Mouse (Mus musculus) embryonic facial prominence, embryonic 12.5 days (tissue): ENCODE data around the gene Pnma3. TPM values are rescaled to one million over a fixed set of nuclear protein-coding genes. Genes with fewer than 3 reads are reported as not detected.
A peak's percentile ranks its signal among the peaks of the same experiment; 100 is the strongest.
"Not testable (repeated sequence)": the region's sequence is repeated elsewhere in the genome, so short reads cannot be mapped to it uniquely, and the experiment has no call there.

ENCODE experiments used
- ATAC-seq: fragments of 200-750 bp; cut with Nextera tagmentation; 2 replicates; pipeline ENCODE4 v1.8.0; 2017; ENCODE audit not compliant: insufficient number of reproducible peaks, insufficient read depth, low FRiP score, low TSS enrichment
- H3K27ac ChIP-seq: fragments of 300-500 bp; sonication (generic); 2 replicates; pipeline ENCODE4 v1.5.1; 2016; ENCODE audit warnings: mild to moderate bottlenecking
- H3K27me3 ChIP-seq: fragments of 300-500 bp; sonication (generic); 2 replicates; pipeline ENCODE4 v1.6.1; 2016; ENCODE audit warnings: mild to moderate bottlenecking, moderate library complexity
- H3K36me3 ChIP-seq: fragments of 300-500 bp; sonication (generic); 2 replicates; pipeline ENCODE4 v1.6.1; 2016; ENCODE audit warnings: mild to moderate bottlenecking
- H3K4me1 ChIP-seq: fragments of 300-500 bp; sonication (generic); 2 replicates; pipeline ENCODE4 v1.6.1; 2016
- H3K4me2 ChIP-seq: fragments of 300-500 bp; sonication (generic); replicated peaks from 2 replicates; pipeline ENCODE4 v1.6.1; 2016; ENCODE audit warnings: mild to moderate bottlenecking, moderate library complexity
- H3K4me3 ChIP-seq: fragments of 300-500 bp; sonication (generic); 2 replicates; pipeline ENCODE4 v1.5.1; 2016; ENCODE audit warnings: mild to moderate bottlenecking
- H3K9ac ChIP-seq: fragments of 300-500 bp; sonication (generic); 2 replicates; pipeline ENCODE4 v1.6.1; 2016; ENCODE audit warnings: mild to moderate bottlenecking, moderate library complexity
- H3K9me3 ChIP-seq: fragments of 300-500 bp; sonication (generic); 2 replicates; pipeline ENCODE4 v1.6.1; 2016; ENCODE audit warnings: mild to moderate bottlenecking, moderate library complexity
- WGBS: fragments of 180-500 bp; shearing (Covaris S2); methylation state at CpG from one replicate; pipeline ENCODE4 v1.1.7; 2016; 5-methylcytosine and 5-hydroxymethylcytosine counted together
- polyA plus RNA-seq: library from polyadenylated mRNA; unstranded; fragments of >200 nt; fragmentation: Nextera tagmentation; extraction: Ambion mirVana; gene quantifications from 2 replicates; pipeline ENCODE4 v1.2.1, GENCODE M21; 2016

The Pnma3 gene
- 0.10 and 0.35 TPM in 2 replicates for polyA plus RNA-seq

DNA sequence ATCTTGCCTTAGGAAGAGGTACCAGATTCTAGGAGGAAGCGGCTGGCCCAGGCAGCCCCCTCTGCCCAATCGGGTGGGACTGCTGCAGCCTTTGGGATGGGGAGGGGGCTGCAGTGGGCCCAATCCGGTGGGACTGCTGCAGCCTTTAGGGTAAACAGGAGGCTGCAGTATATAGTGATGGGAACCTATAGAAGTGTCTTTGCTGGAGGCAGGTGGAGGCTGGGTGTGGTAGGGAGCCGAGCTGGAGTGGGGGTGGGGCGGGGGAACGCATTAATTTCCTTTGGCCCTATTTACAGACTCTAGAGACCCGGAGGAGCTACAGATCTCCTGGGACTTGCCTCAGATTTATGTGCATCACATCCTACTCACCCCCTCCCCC, at the start of gene Pnma3:
Pnma3 (plus strand) TSS at position 373 of the 379 bp plus-strand sequence.
- no peaks in the 10 kb centered on the region for H3K9me3 ChIP-seq
- peak within 1 kb of the TSS; percentile 23 for H3K4me3 ChIP-seq

DNA sequence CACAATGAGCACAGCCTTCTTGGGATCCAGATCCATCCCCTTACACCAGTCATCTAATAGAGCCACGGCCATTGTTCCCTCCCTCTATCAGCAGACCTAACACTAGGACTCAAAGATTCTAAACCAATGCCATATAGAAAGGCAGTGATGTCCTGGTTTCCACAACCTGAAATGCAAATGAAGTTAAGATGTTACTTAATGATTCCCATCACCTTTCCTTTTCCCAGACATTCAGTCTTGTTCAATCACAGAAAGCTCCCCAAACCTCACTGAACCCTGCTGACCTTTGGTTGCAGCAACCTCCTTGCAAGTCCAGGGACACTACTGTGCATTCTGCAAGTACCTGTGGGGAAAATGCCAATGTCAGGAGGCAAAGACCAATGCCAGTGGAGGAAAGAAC, 27.6 kb upstream of the Pnma3 start, which contains the start of gene Pnma5:
Pnma5 (minus strand) TSS at position 101 of the 400 bp plus-strand sequence.
- Histone ChIP-seq H3K4me1 (no peaks in the 10 kb centered on the region), H3K27ac (no peak within 1 kb of the TSS), H3K36me3 (no peaks in the 10 kb centered on the region), H3K4me3 (no peak within 1 kb of the TSS), H3K4me2 (no peak within 1 kb of the TSS), H3K27me3 (0 out of 2 replicates have a peak, but pooled peaks cover 5% of the 10 kb centered on the region), H3K9me3 (no peaks in the 10 kb centered on the region), H3K9ac (no peak within 1 kb of the TSS)
- 79% methylated on average over 1 of the region's 1 CpGs for WGBS
- ATAC-seq = no peak

More for the DNA sequence above, at the start of gene Pnma3:
- Histone ChIP-seq H3K4me2 (peak within 1 kb of the TSS; percentile 47), H3K4me1 (no peaks in the 10 kb centered on the region), H3K9ac (peak within 1 kb of the TSS; percentile 4; the same call in 1 of the 2 replicates), H3K27ac (no peak within 1 kb of the TSS), H3K36me3 (no peaks in the 10 kb centered on the region), H3K27me3 (0 out of 2 replicates have a peak, but pooled peaks cover 8% of the 10 kb centered on the region)
- WGBS = 23% methylated on average over 7 of the region's 7 CpGs
- ATAC-seq = no peak

DNA sequence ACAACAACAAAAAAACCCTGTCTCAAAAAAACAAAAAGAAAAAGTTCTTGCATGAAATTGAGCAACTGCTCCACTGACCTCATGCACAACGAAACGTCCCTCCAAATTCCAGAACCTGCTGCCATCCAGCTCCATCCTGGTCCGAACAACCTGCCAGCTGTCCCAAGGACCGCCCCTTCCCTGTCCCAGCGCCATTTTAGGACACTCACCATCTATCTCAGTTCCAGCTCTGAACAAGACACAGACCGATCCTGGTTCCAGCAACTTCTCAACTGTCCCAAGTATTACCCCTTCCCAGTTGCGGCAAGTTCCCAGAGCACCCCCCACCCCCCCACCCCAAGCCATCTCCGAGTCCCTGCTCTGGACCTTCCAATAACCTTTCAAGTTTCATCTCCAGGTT, 25.8 kb upstream of the Pnma3 start:
- no peaks in the 10 kb centered on the region for H3K9me3 ChIP-seq
- WGBS = 82% methylated on average over 8 of the region's 8 CpGs
- H3K27me3 ChIP-seq = 0 out of 2 replicates have a peak, but pooled peaks cover 5% of the 10 kb centered on the region
- H3K36me3 ChIP-seq = no peaks in the 10 kb centered on the region
- no peak overlapping the region for H3K4me2 ChIP-seq
- H3K9ac ChIP-seq = no peak overlapping the region
- H3K4me3 ChIP-seq = no peak overlapping the region
- ATAC-seq = no peak
- no peaks in the 10 kb centered on the region for H3K4me1 ChIP-seq
- H3K27ac ChIP-seq = no peak overlapping the region

DNA sequence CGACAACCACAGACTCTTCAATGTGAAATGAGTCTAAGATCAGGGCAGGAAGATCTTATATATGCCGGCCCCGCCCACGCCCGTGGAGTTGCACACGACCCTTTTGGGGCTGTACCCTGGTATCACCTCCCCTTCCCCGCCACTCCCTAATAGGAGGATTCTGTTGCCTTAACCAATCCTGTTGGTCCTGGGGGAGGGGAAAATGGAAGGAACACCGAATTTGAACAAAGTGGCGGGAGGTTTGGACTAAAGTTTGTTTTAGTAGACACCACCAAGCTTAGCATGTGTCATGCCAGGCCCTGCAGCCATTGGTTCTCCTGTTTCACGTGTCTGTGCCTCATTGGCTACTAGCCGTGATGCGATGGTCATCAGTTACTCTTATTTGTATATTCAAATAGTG, 24.9 kb upstream of the Pnma3 start:
- Histone ChIP-seq H3K9me3 (no peaks in the 10 kb centered on the region), H3K27me3 (0 out of 2 replicates have a peak, but pooled peaks cover 5% of the 10 kb centered on the region), H3K9ac (no peak overlapping the region), H3K4me1 (no peaks in the 10 kb centered on the region), H3K36me3 (no peaks in the 10 kb centered on the region), H3K27ac (no peak overlapping the region), H3K4me3 (no peak overlapping the region), H3K4me2 (no peak overlapping the region)
- no peak for ATAC-seq
- WGBS = 83% methylated on average over 12 of the region's 12 CpGs

DNA sequence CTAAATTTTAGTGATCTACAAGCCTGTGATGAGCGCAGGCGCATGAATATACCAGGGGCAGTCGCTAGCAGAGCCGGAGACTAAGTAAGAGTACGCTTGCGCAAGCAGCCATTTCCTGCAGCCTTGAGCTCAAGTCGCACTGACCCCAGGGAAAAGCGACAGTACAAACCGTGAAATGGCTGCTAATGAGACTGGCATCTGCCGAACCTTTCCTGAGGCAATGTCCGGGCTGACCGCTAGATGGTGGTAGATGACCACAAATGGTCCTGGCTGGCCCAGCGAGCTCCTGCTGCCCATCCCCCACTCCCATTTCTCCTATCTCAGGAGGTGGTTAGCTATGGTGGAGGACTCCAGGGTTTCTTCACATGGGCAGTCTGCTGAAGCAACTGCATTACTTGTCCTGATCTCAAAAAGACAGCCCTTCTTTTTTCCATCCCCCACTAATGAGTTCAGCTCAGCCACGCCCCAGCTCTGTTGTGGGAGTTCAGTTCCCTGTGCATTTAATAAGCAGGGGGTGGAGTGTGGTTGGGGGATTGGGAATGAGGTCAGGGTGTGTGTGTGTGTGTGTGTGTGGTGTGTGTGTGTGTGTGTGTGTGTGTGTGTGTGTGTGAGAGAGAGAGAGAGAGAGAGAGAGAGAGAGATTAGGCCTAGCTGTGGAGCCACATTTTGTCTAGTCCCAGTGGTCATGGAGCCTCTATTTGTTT, 10.6 kb upstream of the Pnma3 start:
- H3K27ac ChIP-seq = no peak overlapping the region
- H3K4me2 ChIP-seq = peak overlapping the region; percentile 21; the same call in 1 of the 2 replicates
- no peak overlapping the region for H3K9ac ChIP-seq
- H3K36me3 ChIP-seq = no peaks in the 10 kb centered on the region
- no peaks in the 10 kb centered on the region for H3K27me3 ChIP-seq
- H3K9me3 ChIP-seq = no peaks in the 10 kb centered on the region
- 16% methylated on average over 14 of the region's 14 CpGs for WGBS
- H3K4me3 ChIP-seq = no peak overlapping the region
- ATAC-seq = peak; percentile 93
- no peaks in the 10 kb centered on the region for H3K4me1 ChIP-seq

DNA sequence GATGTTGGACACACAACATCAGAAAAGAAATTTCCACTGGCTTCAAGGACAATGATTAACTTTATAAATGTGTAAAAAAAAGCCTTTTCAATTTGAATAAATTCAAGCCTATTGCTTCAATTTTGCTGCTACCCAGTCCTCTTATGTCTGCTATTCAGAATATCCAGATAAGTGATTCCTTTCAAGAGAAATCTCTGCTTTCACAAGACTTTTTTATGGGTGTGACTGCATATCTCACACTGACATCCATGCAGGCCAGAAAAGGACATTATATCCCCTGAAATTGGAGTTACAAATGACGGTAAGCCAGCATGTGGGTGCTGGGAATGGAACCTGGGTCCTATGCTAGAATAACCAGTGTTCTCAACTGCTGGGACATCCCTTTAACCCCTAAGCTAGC, 3.1 kb upstream of the Pnma3 start:
- no peaks in the 10 kb centered on the region for H3K36me3 ChIP-seq
- no peaks in the 10 kb centered on the region for H3K4me1 ChIP-seq
- ATAC-seq = no peak
- H3K27ac ChIP-seq = no peak overlapping the region
- 0 out of 2 replicates have a peak, but pooled peaks cover 8% of the 10 kb centered on the region for H3K27me3 ChIP-seq
- 83% methylated on average over 1 of the region's 1 CpGs for WGBS
- no peaks in the 10 kb centered on the region for H3K9me3 ChIP-seq
- no peak overlapping the region for H3K4me3 ChIP-seq
- H3K4me2 ChIP-seq = no peak overlapping the region
- no peak overlapping the region for H3K9ac ChIP-seq

DNA sequence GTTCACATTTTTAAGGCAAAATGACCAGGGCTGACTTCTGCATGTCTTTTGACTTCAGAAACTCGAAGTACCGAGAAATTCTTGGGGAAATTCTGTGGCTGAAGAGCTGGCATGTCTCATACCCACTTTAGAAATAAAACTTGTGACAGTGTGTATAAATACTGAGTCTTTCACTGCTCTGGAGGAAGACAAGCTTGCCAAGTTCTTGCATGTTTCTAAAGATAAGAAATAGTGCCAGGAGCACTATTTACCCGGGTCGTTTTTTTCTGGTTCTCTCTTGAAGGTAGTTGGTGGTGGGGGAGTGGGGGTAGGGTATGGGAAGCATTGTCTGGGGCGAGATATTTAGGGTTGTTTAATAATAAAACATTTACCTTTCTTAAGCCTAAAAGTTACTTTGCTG, 2.3 kb upstream of the Pnma3 start:
- 55% methylated on average over 5 of the region's 5 CpGs for WGBS
- Histone ChIP-seq H3K9ac (no peak overlapping the region), H3K27ac (no peak overlapping the region), H3K4me2 (no peak overlapping the region), H3K4me1 (no peaks in the 10 kb centered on the region), H3K9me3 (no peaks in the 10 kb centered on the region), H3K4me3 (no peak overlapping the region), H3K27me3 (0 out of 2 replicates have a peak, but pooled peaks cover 8% of the 10 kb centered on the region), H3K36me3 (no peaks in the 10 kb centered on the region)
- ATAC-seq = no peak

DNA sequence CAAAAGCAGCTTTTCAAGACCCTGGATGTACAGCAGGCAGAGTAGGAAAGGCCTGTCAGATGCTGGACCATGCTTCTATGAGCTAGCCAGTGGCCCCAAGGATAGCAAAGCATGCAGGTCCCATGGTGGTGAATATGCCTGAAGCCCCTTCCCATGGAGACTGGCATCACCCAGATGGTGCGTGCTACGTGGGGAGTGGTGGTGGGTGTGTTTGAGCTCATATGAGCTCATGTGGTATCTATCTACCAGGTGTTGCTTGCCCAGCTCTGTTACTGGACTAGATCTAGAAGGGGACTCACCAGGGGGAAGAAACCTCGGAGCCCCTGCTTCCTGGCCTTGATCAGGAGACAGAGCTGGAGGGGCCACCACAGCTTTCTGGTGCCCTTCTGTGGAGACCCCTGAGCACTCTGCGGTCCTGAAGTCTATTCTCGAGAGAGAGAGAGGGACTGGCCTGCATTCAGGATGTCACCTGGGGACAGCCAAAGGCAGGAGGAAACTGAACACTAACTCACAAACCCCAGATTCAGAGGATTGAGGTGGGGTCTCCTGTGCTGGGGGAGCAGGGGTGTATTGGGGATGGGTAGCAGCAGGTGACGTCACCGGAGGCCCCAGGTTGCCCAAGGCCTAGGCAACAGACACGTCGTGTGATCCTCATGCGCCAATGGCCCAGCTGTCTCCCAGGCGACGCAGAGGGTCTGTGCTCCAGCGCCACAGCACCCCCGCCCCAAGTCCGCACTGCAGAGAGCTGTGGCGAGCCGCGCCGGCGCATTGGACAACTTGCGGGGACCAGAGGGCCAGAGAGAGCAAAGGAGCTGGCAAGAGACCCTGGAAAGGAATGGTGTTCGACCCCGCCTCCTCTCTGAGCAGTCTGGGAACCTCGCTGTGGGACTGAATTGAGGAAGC, 824 bp upstream of the Pnma3 start:
- no peak overlapping the region for H3K27ac ChIP-seq

DNA sequence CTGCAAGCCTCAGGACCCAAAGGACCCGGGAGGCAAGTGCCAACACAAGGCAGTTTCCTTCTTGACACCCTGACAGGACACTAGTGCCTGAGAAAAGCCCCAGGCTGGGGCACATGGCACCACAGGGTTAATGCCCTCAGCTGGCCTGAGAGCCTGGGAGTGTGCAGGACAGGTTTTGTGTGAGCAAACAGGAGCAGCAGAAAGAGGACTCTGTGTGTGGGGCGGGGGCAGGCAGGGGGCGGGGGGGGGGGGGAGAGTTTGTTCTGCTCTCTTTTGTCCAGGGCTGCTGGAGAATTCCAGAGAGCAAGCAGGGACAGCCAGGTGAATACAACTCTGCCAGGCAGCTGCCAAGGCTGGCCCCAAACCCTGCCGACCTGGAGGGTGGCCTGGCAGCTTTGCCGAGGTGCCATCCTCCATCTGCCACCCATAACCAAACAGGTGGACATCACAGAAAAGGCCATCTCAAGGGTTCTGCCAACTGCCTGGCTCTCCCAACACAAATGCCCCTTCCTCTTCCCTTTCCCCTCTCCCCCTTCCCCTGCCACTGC, 2.3 kb downstream of the Pnma3 start:
- not testable (repeated sequence) for H3K9me3 ChIP-seq, H3K27me3 ChIP-seq, H3K4me3 ChIP-seq, H3K4me1 ChIP-seq, H3K9ac ChIP-seq, H3K36me3 ChIP-seq, H3K4me2 ChIP-seq, ATAC-seq, H3K27ac ChIP-seq
- 62% methylated on average over 2 of the region's 5 CpGs for WGBS

More for the DNA sequence above, 824 bp upstream of the Pnma3 start:
- H3K9me3 ChIP-seq = no peaks in the 10 kb centered on the region
- 32% methylated on average over 24 of the region's 24 CpGs for WGBS
- H3K36me3 ChIP-seq = no peaks in the 10 kb centered on the region
- ATAC-seq = 0 out of 2 replicates have a peak, but pooled peaks have one; percentile 56
- H3K4me2 ChIP-seq = peak overlapping the region; percentile 47
- H3K4me3 ChIP-seq = peak overlapping the region; percentile 23
- H3K27me3 ChIP-seq = 0 out of 2 replicates have a peak, but pooled peaks cover 8% of the 10 kb centered on the region
- peak overlapping the region; percentile 4; the same call in 1 of the 2 replicates for H3K9ac ChIP-seq
- no peaks in the 10 kb centered on the region for H3K4me1 ChIP-seq

DNA sequence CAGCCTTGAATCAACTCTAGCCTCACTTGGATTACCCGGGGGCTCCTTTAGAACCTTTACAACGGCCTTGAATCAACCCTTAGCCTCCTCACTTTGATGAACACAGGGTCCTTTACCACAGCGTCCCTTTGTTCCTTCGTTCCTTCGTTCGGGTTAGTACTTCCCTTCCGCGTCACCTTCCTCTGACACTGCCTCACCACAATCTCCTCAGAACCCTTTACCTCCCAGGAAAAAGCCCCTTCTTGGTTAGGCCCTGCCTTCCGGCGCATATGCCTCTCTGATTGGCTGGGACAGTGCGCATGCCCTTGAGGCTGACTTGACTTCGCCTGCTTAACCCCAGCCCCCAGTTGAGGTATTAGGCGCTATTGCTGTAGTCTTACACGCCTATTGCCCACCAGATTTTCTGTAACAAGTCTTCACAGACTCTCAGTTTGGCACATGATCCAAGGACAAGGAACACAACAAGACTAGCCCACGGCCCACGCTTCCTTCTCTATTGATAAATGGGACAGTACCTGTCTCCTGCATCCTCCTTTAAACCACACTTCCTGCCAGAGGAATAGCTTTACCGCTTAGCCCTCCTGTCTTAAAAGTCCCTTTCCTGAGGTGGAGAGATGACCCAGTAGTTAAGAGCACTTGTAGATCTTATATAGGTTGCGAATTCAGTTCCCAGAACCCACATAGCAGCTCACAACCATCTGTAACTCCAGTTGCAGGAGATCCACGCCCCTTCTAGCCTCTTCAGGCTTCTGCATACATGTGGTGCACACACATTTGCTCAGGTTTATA, 17.9 kb downstream of the Pnma3 start, which contains the start of gene Xlr4a:
Xlr4a (minus strand) TSS at position 212 of the 789 bp plus-strand sequence.
- 80% methylated on average over 19 of the region's 19 CpGs for WGBS
- ATAC-seq, H3K4me1 ChIP-seq: not testable (repeated sequence)

More for the DNA sequence above, 17.9 kb downstream of the Pnma3 start, which contains the start of gene Xlr4a:
- not testable (repeated sequence) for H3K9me3 ChIP-seq, H3K4me2 ChIP-seq, H3K27me3 ChIP-seq, H3K27ac ChIP-seq, H3K36me3 ChIP-seq, H3K9ac ChIP-seq, H3K4me3 ChIP-seq
